Mouse (Mus musculus) heart, embryonic 12.5 days (tissue): Measurements from ENCODE around the gene Vezf1. TPM values are rescaled to one million over a fixed set of nuclear protein-coding genes. Genes with fewer than 3 reads are reported as not detected.

Experiments
- ATAC-seq: fragments of 200-750 bp; cut with Nextera tagmentation; 2 replicates; pipeline ENCODE4 v1.8.0; 2017; ENCODE audit warnings: moderate TSS enrichment, moderate library complexity; ENCODE audit not compliant: insufficient number of reproducible peaks, low FRiP score
- H3K27ac ChIP-seq: fragments of 300-500 bp; sonication (generic); 2 replicates; pipeline ENCODE4 v1.5.1; 2016; ENCODE audit warnings: mild to moderate bottlenecking, moderate library complexity; ENCODE audit not compliant: poor library complexity, severe bottlenecking
- H3K27me3 ChIP-seq: fragments of 300-500 bp; sonication (generic); replicated peaks from 2 replicates; pipeline ENCODE4 v1.6.1; 2016; ENCODE audit warnings: mild to moderate bottlenecking, moderate library complexity
- H3K36me3 ChIP-seq: fragments of 300-500 bp; sonication (generic); 2 replicates; pipeline ENCODE4 v1.6.1; 2016; ENCODE audit warnings: mild to moderate bottlenecking, moderate library complexity
- H3K4me1 ChIP-seq: fragments of 300-500 bp; sonication (generic); replicated peaks from 2 replicates; pipeline ENCODE4 v1.6.1; 2016; ENCODE audit warnings: mild to moderate bottlenecking
- H3K4me2 ChIP-seq: fragments of 300-500 bp; sonication (generic); 2 replicates; pipeline ENCODE4 v1.6.1; 2016; ENCODE audit warnings: mild to moderate bottlenecking, moderate library complexity
- H3K4me3 ChIP-seq: fragments of 300-500 bp; sonication (generic); 2 replicates; pipeline ENCODE4 v1.5.1; 2016; ENCODE audit warnings: mild to moderate bottlenecking
- H3K9ac ChIP-seq: fragments of 300-500 bp; sonication (generic); 2 replicates; pipeline ENCODE4 v1.6.1; 2016; ENCODE audit warnings: mild to moderate bottlenecking, moderate library complexity
- H3K9me3 ChIP-seq: fragments of 300-500 bp; sonication (generic); replicated peaks from 2 replicates; pipeline ENCODE4 v1.6.1; 2016; ENCODE audit warnings: mild to moderate bottlenecking, moderate library complexity
- WGBS: fragments of 180-500 bp; shearing (Covaris S2); methylation state at CpG from one replicate; pipeline ENCODE4 v1.1.7; 2016; 5-methylcytosine and 5-hydroxymethylcytosine counted together
- polyA plus RNA-seq: library from polyadenylated mRNA; unstranded; fragments of >200 nt; fragmentation: Nextera tagmentation; extraction: Ambion mirVana; gene quantifications from 2 replicates; pipeline ENCODE4 v1.2.1, GENCODE M21; 2016

The Vezf1 gene
- polyA plus RNA-seq, result 27.3 and 29.3 TPM in 2 replicates

DNA sequence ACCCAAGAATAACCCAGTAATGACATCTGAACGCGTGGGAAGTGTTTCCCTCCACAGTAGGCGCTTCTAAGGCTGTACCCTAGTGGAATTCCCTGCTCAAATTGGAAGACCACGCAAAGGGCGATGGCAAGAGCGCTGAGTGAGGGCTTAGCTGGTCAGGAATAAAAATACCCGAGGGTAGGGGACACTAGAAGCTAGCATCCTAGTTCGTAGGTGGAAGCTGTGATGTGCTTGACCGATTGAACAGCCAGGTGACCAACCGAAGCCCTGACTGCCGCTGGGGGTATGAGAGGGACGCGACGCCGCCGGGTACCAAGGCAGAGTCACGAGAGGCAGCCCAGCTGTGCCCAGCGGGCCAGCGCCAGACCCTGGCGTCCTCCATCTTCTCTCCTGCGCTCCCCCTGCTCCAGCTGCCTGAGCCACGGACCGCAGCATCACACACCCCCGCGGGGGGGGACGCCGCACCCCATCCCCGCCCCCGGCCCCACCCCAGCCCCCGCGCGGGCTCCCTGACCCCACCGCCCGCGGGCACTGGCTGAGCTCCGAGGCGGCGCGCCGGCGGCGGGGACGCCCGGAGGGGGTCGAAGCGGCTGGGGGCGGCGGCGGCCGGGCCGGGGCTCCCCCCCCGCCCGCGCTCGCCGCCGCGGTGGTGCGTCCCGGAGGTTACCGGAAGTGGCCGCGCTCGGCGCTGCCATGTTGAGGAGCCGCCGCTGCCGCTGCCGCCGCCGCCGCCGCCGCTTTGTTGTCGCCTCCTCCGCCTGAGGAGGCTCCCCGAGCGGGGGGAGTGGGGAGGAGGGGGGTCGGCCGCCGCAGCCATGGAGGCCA is at the start of gene Vezf1:
Vezf1 (plus strand) TSS at position 694 of the 825 bp plus-strand sequence.
- Histone ChIP-seq H3K4me3 (peak within 1 kb of the TSS; percentile 91), H3K4me2 (peak within 1 kb of the TSS; percentile 96), H3K36me3 (no peaks in the 10 kb centered on the region), H3K4me1 (peaks cover 31% of the 10 kb centered on the region), H3K27ac (peak within 1 kb of the TSS; percentile 95), H3K9me3 (no peaks in the 10 kb centered on the region), H3K27me3 (no peaks in the 10 kb centered on the region), H3K9ac (peak within 1 kb of the TSS; percentile 96)
- peak; percentile 90 for ATAC-seq
- WGBS, result under 1% methylated on average over 50 of the region's 81 CpGs

GRCm38 (mm10) chr11:88023933-88024332 is 44.1 kb upstream of the Vezf1 start:
- H3K27ac ChIP-seq, result no peak overlapping the region
- no peaks in the 10 kb centered on the region for H3K36me3 ChIP-seq
- H3K4me1 ChIP-seq, result peaks cover 20% of the 10 kb centered on the region
- H3K9ac ChIP-seq, result no peak overlapping the region
- ATAC-seq, result no peak
- H3K4me2 ChIP-seq, result no peak overlapping the region
- no peaks in the 10 kb centered on the region for H3K9me3 ChIP-seq
- WGBS, result 77% methylated on average over 2 of the region's 2 CpGs
- H3K27me3 ChIP-seq, result no peaks in the 10 kb centered on the region
- no peak overlapping the region for H3K4me3 ChIP-seq

- no peak for ATAC-seq
- Histone ChIP-seq H3K27ac (no peak overlapping the region), H3K9ac (no peak overlapping the region), H3K36me3 (no peaks in the 10 kb centered on the region), H3K4me2 (no peak overlapping the region), H3K4me3 (no peak overlapping the region), H3K27me3 (no peaks in the 10 kb centered on the region), H3K9me3 (no peaks in the 10 kb centered on the region), H3K4me1 (peaks cover 12% of the 10 kb centered on the region)
- 80% methylated on average over 9 of the region's 9 CpGs for WGBS
Measured at GRCm38 (mm10) chr11:88027391-88028035, 40.6 kb upstream of the Vezf1 start.

- H3K4me2 ChIP-seq, result peak overlapping the region; percentile 29
- 16% methylated on average over 16 of the region's 16 CpGs for WGBS
- H3K27ac ChIP-seq, result no peak overlapping the region
- no peak overlapping the region for H3K4me3 ChIP-seq
- H3K9me3 ChIP-seq, result no peaks in the 10 kb centered on the region
- H3K4me1 ChIP-seq, result peaks cover 12% of the 10 kb centered on the region
- no peak for ATAC-seq
- H3K9ac ChIP-seq, result no peak overlapping the region
- no peaks in the 10 kb centered on the region for H3K27me3 ChIP-seq
- no peaks in the 10 kb centered on the region for H3K36me3 ChIP-seq
Measured at GRCm38 (mm10) chr11:88028193-88028684, 39.8 kb upstream of the Vezf1 start.

DNA sequence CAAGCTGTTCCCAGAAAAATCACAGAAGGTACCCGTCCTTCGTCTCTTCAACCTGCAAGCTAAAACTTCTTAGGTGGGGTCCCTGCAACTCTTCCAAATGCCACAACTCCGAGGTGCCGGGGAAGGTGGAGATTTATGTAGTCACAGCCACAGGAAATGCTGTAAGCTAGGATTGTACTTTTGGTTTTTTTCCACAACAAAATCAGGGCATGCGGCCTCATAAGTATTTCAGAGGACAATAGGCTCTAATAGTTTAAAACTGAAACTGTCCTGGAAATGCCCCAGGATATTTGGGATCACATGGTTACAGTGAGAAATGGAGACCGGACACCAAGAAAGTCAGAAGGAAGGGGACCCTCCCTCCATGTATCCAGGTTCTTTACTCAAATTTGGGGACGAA is 37.9 kb upstream of the Vezf1 start:
- WGBS, result 84% methylated on average over 7 of the region's 7 CpGs
- Histone ChIP-seq H3K4me2 (no peak overlapping the region), H3K27ac (no peak overlapping the region), H3K9me3 (no peaks in the 10 kb centered on the region), H3K9ac (no peak overlapping the region), H3K4me3 (no peak overlapping the region), H3K36me3 (no peaks in the 10 kb centered on the region), H3K27me3 (no peaks in the 10 kb centered on the region), H3K4me1 (peaks cover 12% of the 10 kb centered on the region)
- no peak for ATAC-seq

GRCm38 (mm10) chr11:88030836-88031235 is 37.2 kb upstream of the Vezf1 start:
- 59% methylated on average over 2 of the region's 2 CpGs for WGBS
- Histone ChIP-seq H3K27me3 (no peaks in the 10 kb centered on the region), H3K27ac (no peak overlapping the region), H3K9ac (no peak overlapping the region), H3K4me3 (no peak overlapping the region), H3K9me3 (no peaks in the 10 kb centered on the region), H3K4me2 (no peak overlapping the region), H3K4me1 (peaks cover 12% of the 10 kb centered on the region), H3K36me3 (no peaks in the 10 kb centered on the region)
- ATAC-seq, result no peak

DNA sequence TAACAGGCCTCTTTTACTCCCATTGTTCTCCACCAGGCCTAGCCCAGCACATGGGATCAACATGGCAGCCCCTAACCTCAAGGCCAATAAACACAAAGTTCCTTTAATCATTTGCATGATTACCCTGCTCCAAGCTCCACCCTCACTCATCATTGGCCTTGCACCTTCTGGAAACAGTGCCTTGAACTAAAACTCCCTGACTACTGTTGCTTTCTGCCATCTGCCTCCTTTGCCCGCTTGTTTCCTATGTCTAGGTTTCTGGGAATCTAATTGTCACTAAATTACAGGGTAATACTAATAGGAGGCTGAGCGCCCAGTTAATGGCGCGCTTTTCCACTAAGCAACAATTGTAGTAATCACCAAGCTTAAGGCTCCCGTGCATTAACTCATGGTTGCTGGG is 36.3 kb upstream of the Vezf1 start:
- Histone ChIP-seq H3K27me3 (no peaks in the 10 kb centered on the region), H3K4me3 (no peak overlapping the region), H3K27ac (no peak overlapping the region), H3K9me3 (no peaks in the 10 kb centered on the region), H3K4me2 (no peak overlapping the region), H3K9ac (no peak overlapping the region), H3K36me3 (no peaks in the 10 kb centered on the region), H3K4me1 (peaks cover 14% of the 10 kb centered on the region)
- no peak for ATAC-seq
- WGBS, result 88% methylated on average over 5 of the region's 5 CpGs

GRCm38 (mm10) chr11:88035970-88036369 is 32.1 kb upstream of the Vezf1 start:
- 62% methylated on average over 7 of the region's 7 CpGs for WGBS
- ATAC-seq, result no peak
- H3K9ac ChIP-seq, result no peak overlapping the region
- H3K27me3 ChIP-seq, result no peaks in the 10 kb centered on the region
- H3K4me3 ChIP-seq, result no peak overlapping the region
- H3K27ac ChIP-seq, result no peak overlapping the region
- no peak overlapping the region for H3K4me2 ChIP-seq
- H3K4me1 ChIP-seq, result 0 out of 2 replicates have a peak, but pooled peaks cover 11% of the 10 kb centered on the region
- H3K36me3 ChIP-seq, result peaks cover 2% of the 10 kb centered on the region; the same call in 1 of the 2 replicates
- H3K9me3 ChIP-seq, result 0 out of 2 replicates have a peak, but pooled peaks cover 3% of the 10 kb centered on the region

DNA sequence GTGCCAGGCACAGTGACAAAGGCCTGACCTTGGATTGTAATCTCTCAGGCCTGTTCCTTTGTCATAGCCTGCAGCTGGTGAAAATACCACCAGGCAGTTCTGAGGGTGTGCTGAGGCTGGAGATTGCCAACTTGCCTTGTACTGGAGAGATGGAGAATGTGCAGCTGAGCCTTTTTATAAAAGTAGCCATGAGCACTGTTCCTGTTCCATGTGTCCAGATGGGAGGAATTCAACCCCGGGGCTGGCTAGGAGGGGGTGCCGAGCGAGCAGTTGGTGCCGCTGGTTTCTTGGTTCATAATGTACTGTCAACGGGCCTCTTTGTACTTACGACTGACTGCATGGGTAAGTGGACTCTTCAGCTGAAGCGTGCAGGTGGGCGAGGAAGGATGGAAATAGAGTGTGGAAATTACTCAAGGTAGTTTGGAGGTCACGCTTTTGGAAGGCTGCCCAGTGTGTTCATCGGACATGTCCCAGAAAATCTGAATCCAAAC is 31.3 kb upstream of the Vezf1 start:
- WGBS, result 57% methylated on average over 10 of the region's 10 CpGs
- peak overlapping the region; percentile 20; the same call in 1 of the 2 replicates for H3K4me2 ChIP-seq

DNA sequence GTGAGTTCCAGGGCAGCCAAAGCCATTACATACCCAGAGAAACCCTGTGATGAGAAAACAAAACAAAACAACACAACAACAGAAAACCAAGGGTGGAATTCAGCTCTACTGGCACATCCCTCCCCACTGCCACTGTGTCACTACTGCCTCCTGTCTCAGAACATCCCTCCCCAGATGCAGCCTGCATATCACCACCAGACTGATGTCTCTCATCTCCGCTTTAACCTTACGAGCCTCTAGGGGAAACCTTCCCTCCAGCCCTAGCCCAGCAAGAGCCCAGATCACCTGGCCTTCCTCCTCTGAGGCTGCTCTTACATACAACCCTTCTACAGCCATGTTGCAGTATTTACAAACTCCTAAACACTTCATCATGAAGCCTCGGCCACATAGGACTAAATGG is 30.7 kb upstream of the Vezf1 start:
- 0 out of 2 replicates have a peak, but pooled peaks cover 3% of the 10 kb centered on the region for H3K9me3 ChIP-seq
- no peak overlapping the region for H3K4me3 ChIP-seq
- no peak overlapping the region for H3K4me2 ChIP-seq
- no peak overlapping the region for H3K9ac ChIP-seq
- H3K36me3 ChIP-seq, result peaks cover 4% of the 10 kb centered on the region; the same call in 1 of the 2 replicates
- 70% methylated on average over 3 of the region's 3 CpGs for WGBS
- 0 out of 2 replicates have a peak, but pooled peaks cover 11% of the 10 kb centered on the region for H3K4me1 ChIP-seq
- H3K27ac ChIP-seq, result peak overlapping the region; percentile 71
- no peak for ATAC-seq
- no peaks in the 10 kb centered on the region for H3K27me3 ChIP-seq

More for the DNA sequence above, 31.3 kb upstream of the Vezf1 start:
- H3K9me3 ChIP-seq, result 0 out of 2 replicates have a peak, but pooled peaks cover 3% of the 10 kb centered on the region
- H3K4me3 ChIP-seq, result no peak overlapping the region
- peaks cover 2% of the 10 kb centered on the region; the same call in 1 of the 2 replicates for H3K36me3 ChIP-seq
- no peak overlapping the region for H3K9ac ChIP-seq
- peak overlapping the region; percentile 71 for H3K27ac ChIP-seq
- no peak for ATAC-seq
- 0 out of 2 replicates have a peak, but pooled peaks cover 11% of the 10 kb centered on the region for H3K4me1 ChIP-seq
- H3K27me3 ChIP-seq, result no peaks in the 10 kb centered on the region

- no peak overlapping the region for H3K4me3 ChIP-seq
- peaks cover 10% of the 10 kb centered on the region; the same call in 1 of the 2 replicates for H3K36me3 ChIP-seq
- H3K4me1 ChIP-seq, result 0 out of 2 replicates have a peak, but pooled peaks cover 11% of the 10 kb centered on the region
- no peak overlapping the region for H3K9ac ChIP-seq
- H3K4me2 ChIP-seq, result no peak overlapping the region
- ATAC-seq, result no peak
- WGBS, result 65% methylated on average over 1 of the region's 1 CpGs
- 0 out of 2 replicates have a peak, but pooled peaks cover 3% of the 10 kb centered on the region for H3K9me3 ChIP-seq
- no peak overlapping the region for H3K27ac ChIP-seq
- no peaks in the 10 kb centered on the region for H3K27me3 ChIP-seq
Measured at GRCm38 (mm10) chr11:88039066-88039465, 29.0 kb upstream of the Vezf1 start.
